Mouse (Mus musculus): ENCODE data around the gene Leng9.

Gene Leng9

DNA sequence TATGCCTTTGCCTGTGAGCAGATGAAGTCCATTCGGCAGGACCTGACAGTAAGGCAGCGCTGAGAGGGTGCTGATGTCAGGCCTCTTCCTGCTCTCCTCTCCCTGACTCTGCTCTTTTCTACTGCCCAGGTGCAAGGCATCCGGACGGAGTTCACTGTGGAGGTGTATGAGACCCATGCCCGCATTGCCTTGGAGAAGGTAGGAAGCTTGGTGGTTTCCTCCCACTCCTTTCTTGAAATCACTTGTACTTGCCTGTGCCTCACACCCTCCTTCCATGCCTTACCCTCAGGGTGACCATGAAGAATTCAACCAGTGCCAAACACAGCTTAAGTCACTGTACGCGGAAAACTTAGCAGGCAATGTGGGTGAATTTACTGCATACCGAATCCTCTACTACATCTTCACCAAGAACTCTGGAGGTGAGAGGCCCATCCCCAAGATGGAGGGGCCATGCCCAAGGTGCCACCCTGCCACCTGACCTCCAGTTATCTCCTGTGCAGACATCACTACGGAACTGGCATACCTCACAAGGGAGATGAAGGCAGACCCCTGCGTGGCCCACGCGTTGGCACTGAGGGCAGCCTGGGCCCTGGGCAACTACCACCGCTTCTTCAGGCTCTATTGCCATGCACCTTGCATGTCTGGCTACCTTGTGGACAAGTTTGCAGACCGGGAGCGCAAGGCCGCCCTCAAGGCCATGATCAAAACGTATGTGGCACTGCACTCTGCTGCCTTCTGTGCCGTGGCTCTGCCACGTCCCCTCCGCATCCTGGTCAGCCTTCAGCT, 5.2 kb downstream of the Leng9 start:
- no peak for DNase-seq (ENCODE audit: low spot score)

DNA sequence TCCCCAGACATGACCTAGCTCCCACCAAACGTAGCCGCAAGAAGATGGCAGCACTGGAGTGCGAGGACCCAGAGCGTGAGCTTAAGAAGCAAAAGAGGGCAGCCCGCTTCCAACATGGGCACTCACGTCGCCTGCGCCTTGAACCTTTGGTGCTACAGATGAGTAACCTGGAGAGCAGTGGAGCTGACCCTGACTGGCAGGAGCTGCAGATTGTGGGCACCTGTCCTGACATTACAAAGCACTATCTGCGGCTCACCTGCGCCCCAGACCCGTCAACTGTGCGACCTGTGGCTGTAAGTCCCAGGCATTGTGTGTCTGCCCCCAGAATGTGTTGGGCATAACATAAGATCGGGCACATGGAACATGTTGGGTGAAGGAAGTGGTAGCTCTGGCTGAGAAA, 6.1 kb downstream of the Leng9 start:
- DNase-seq (ENCODE audit: low spot score), result no peak

DNA sequence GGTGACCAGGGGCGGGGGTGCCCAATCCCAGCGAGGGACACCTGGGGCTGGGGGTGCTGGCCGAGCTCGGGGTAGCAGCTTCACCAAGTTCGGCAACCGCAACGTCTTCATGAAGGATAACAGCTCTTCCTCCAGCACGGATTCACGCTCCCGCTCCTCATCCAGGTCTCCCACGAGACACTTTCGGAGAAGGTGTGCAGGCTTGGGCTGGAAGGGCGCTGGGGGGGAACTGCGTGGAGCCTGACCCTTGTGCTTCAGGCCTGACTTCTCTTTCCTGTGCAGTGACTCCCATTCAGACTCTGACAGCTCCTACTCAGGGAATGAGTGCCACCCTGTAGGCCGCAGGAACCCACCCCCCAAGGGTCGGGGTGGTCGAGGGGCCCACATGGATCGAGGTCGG, 6.7 kb downstream of the Leng9 start:
- DNase-seq (ENCODE audit: low spot score), result no peak

DNA sequence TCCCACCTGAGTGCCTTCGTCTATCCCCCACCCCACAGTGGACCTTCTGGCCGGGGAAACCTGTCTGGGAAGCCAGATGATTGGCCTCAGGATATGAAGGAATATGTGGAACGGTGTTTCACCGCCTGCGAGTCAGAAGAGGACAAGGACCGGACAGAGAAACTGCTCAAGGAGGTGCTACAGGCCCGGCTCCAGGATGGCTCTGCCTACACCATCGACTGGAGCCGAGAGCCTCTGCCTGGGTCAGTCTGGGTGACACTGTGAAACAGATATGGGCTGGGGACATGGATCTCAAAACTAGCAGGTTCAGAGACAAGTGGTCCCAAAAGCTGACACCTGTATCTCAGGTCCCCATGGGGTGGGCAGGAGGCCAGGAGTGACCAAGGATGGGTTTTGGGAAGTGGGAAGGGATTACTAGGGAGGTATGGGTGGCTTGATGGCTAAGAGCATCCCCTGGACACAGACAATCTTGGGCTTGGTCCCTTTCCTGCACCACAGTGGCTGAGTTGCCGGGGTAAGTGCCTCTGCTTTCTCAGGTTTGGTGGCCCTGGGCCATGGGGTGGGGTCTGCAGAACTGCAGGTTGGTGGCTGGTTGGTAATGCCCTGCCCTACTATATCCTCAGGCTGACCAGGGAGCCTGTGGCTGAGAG, 7.3 kb downstream of the Leng9 start:
- no peak for DNase-seq (ENCODE audit: low spot score)

DNA sequence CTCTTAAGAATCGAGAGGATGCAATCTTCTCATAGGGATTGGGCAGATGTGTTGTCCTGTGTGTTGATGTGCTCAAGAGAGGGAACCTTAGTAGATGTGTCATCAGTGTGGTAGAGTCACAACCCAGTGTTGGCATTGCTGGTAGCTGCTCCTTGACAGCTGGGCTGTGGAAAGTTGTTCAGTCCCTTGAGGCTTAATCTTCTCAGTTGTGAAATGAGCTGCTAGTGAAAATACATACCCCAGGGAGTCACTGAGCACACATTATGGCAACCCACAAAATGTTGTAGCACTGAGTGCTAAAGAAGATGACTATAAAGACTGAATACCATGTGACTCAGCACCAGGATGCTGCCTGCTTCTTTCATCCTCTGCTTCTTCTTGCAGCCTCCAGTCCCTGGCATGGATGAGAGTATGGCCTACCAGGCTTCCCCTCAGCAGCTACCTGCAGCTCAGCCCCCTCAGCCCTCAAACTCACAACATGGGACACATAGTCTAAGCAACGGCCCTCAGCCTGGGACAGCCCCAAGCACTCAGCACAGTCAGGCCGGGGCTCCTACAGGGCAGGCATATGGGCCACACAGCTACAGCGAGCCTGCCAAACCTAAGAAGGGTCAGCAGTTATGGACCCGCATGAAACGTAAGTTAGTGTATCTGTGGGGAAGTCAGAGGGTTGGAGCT, 8.4 kb downstream of the Leng9 start:
- no peak for DNase-seq (ENCODE audit: low spot score)

DNA sequence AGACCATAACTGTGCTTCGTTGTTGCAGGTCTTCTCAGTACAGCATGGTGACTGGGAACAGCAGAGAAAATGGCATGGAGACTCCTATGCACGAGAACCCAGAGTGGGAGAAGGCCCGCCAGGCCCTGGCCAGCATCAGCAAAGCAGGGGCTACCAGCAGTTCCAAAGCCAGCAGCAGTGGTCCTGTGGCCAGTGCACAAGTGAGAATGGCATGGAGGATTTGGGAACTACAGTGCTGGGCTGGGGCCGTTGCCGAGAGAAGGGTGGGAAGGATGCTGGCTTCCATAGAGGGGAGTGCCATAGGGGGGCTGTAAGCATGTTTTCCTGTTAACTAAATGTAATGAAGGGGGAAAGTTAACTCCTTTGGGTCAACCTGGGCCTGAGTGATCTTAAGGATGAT, 10.8 kb downstream of the Leng9 start:
- DNase-seq (ENCODE audit: low spot score), result no peak

DNA sequence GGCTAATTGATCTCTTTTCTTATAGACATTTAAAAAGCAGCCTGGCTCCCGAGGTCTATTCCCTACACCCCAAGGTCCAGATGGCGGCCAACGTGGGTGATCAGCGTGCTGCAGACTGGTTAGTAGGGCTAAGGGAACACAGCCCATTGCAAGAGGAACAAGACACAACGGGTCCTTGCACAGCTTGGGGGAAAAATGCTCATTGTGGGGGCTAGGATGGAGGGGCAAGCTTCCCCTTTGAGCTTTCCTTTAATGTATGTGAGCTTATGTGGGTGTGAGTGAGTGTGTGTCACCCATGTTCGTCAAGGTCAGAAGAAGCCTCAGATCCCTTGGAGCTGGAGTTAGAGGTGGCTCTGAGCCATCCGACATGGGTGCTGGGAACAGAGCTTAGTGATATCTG, 11.5 kb downstream of the Leng9 start:
- DNase-seq (ENCODE audit: low spot score), result no peak

DNA sequence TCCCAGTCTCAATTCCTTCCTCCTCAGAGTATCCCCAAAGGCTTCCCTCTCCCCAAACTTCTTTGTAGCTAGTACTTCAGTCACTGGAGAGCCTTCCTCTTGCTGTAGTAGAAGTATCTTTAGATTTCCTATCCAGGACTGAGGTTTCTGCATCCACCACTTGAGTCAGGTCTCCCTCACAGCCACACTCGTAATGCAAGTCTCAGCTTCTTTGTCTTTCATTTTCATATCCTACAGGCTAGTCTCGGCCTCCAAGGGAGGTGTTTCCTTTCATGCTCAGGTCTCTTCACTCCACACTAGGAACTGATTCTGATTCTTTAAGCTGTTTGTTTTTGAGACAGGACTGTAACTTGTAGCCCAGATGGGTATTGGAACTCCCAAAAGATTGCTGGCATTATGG, 12.0 kb downstream of the Leng9 start:
- DNase-seq (ENCODE audit: low spot score), result no peak

DNA sequence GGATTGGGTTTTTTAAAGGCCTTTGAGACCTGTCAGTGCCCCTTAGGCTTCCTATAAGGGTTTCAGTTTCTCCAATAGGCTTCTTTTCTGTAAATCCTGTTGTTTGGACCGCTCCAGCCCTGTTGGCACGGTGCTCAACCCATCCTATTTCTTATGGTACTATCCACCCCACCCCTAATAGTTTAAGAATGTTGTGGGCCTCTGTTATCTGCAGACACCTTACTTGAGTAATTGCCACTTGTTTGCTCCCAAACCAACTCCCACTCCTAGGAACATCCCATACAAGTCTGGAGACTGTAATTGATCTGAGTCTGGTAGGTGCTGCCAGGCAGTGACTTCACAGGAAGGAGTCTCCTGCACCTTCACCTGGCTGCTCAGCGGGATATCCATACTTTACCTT, 12.4 kb downstream of the Leng9 start:
- DNase-seq (ENCODE audit: low spot score), result no peak

DNA sequence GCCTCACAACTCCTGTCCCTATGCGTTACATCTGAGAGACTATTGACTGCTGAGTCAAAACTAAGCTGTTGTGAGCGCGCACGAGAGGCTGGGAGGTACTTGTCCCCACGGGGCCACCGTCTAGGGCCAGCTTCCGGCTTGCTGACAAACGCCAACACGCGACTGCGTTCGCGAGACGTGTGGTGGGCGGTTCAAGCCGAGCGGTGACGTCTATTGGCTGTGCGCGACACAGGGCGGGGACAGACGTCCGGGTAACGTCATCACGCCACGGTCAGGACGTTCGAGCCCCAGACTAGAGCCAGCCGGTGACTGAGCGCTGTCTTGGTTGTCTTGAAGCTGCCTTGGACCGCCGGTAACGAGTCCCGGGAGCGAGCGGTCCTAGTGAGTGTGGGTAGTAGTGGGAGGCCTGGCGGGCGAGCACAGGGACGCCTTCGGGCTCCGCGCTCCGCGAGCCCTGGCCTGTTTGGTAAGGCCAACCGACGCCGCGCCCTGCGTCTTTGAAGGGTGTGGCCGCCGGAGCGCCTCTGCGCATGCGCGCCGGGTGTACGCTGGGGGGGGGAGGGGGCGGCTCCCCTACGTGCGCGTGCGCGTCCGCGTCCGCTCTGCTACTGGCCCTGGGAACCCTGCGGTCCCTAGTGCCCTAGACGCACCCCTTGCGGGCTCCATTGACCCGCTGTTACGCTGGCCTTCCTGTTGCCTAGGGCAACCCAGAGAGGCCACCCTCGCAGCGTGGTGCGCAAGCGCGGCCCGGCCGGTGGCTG, 13.2 kb downstream of the Leng9 start, which contains the start of gene Leng8:
Leng8 (plus strand) TSS at position 269 of the 761 bp plus-strand sequence.
- DNase-seq (ENCODE audit: low spot score), result peak; percentile 98

DNA sequence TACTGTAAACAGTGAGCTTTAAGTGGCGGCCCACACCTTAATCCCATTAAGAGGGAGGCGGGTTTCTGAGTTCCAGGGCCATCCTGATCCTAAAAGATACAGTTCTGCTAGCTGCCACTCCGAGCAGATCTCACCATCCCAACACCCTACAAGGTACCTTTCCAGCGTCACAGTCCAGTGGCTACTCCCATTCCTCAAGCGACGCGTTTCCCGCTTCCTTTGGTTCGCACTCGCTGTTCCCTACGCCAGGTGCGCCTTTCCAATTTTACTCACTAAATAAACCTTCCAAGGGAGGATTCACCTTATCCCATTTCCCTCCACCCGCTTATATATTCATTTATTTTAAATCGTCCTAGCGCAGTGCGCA, 13.8 kb downstream of the Leng9 start:
- DNase-seq (ENCODE audit: low spot score), result no peak

DNA sequence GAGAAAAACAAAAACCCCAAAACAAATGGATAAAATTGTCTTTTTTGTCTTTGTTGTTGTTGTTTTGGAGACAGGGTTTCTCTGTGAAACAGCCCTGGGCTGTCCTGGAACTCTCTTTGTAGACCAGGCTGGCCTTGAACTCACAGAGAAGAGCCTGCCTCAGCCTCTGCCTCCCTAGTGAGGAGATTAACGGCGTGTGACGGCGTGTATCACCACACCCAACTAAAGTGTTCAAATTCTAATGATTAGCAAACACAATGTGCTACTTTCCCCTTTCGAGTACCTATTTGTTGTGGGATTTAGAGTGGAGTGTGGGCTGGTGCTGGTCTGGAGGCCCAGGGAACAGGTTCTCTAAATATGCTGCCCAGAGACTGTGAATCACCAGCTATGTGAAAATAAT, 15.3 kb downstream of the Leng9 start:
- DNase-seq (ENCODE audit: low spot score), result no peak

DNA sequence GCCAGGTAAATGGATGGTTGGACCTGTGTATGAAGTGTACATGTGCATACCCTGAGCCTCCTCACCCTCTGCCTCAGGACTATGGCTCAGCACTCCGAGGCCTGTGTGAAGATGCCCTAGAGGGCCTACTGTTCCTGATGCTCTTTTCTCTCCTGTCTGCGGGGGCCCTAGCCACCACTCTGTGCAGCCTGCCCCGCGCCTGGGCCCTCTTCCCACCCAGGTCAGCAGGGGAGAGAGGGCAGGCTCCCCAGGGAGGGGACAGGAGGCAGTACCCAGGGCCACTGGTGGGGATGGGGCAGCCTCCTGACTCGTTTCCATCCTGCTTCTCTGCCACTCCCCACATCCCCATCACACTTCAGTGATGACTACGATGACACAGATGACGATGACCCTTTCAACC, 17.2 kb downstream of the Leng9 start:
- DNase-seq (ENCODE audit: low spot score), result no peak

DNA sequence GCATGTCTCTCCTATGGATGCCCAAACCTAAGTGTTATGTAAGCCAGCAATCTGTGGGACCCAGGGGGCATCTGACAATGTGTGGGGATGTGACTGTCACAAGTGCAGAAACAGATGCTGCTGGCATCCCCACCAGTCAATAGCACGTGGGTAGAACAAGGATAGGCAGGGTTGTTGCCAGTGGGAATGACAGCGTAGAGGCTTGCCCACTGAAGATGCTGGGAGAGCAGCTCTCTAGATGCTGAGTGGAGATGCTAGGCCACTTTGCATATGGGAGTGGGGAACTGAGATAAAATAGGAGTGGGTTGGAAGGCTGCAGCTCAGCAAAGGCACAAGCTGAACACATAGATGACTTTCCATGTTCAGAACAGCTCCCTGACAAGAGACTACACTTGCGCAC, 17.6 kb downstream of the Leng9 start:
- DNase-seq (ENCODE audit: low spot score), result no peak

DNA sequence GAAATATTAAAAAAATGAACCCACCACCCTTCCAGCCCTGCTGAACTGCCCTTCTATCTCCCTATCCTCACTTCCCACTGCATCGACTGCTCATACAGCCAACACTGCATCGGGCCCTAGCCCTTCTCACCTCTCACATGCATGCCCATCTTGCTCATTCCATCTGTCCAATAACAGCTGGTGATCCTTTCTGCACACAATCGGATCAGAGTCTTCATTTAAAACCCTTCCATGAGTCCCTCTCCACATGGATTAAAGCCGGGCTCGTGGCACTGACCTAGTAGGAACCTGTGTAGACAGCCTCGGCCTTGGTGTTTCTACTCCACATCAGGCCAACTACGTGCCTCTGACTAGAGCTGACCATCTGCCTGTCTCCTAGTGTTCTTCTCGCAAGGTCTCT, 18.2 kb downstream of the Leng9 start:
- no peak for DNase-seq (ENCODE audit: low spot score)

DNA sequence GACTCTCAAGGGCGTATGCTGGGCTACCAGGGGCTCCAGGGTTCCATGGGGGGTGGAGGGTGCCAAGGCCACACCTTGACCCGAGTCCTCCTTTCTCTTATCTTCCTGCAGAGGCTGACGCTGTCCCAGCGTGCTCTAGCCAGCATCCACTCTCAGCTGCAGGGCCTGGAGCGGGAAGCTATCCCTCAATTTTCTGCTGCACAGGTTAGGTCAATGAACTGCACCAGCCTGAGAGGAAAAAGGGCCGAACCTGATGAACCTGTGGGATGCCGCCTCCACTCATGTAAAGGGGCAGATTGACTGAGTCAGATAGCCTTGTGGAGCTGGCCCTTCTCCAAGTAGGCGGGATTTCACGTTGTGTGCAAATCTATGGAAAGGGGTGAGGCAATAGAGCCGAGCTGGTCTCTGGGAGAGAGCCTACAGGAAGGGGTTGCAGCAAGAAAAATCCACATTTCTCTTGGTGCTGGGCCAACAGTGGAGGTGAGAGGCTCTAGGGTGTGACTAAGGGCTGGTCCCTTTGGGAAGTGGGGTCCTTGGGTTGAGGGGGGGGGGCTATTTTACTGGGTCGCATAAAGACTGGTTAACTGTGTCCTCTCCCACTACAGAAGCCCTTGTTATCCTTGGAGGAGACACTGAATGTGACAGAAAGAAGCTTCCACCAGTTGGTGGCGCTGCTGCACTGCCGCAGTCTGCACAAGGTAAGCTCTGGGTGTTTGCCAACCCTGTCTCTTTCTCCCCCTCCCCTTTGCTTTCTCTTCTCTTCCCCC, 19.3 kb downstream of the Leng9 start:
- no peak for DNase-seq (ENCODE audit: low spot score)

DNA sequence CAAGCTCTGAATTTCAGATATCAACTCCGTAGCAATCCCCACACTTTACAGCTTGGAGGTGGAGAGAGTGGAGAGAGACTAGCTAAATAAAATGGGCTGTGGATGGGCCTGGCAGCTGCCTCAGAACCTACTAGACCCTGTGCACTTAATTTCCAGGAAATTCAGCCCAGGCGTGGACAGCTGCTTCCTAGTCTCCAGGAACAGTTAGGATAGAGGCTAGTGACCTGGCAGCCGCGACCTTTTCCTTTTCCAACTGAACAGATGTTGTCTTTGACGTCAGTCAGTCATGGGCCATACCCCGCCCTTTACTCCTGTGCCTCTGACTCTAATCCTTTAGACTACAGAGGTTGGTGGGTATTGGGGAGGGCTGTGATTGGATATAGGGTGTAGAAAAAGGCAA, 21.3 kb downstream of the Leng9 start:
- no peak for DNase-seq (ENCODE audit: low spot score)

DNA sequence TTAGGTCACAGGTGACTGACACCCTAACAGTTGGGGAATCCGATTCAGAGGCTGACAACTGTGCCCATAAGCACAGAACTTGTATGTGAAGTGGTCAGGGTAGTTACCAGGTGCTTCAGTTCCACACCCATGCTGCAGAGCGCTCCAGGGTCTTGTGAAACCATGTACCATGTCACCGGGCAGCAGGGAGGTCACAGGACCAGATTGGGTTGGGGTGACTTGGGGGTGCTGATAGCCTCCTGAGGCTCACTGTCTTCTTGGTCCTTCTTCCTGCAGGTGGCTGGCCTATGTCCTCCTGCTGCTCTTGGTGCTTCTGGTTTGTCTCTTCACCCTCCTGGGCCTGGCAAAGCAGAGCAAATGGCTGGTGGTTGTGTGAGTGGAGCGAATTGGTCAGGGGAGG, 22.3 kb downstream of the Leng9 start:
- DNase-seq (ENCODE audit: low spot score), result no peak

DNA sequence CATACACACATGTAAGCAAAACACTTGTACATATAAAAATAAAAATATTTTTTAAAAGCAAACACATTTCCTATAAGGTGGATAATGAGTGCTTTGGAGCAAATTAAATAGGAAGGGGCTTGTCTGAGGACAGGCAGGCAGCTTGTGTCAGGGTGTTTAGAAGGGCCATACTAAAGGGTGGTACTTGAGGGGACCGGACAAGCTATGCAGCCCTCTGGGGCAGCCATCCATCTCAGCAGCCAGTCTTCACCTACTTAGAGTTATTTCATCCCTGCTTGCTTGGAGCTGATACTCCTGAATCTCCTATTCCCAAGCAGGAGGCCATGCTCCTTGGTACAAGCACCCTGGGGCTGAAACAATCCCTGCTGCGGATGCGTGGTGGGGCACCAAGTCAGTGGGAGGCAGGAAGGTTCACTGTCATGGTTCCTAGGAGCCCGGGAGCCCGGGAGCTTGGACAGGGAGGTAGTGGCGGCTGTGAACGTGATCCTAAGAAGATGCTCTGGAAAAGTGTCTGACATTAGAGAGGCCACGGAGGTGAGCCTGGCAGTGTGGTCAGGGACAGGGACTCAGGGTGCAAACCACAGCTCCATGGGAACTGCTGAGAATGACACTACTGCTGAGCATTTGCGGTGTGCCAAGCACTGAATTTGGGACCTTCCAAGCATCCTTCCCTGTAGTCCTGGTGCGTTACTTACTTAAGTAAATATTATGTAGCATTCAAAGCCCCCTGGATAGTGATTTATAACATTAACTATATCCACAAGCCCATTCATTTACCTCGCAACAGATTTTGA, 23.0 kb downstream of the Leng9 start:
- no peak for DNase-seq (ENCODE audit: low spot score)

DNA sequence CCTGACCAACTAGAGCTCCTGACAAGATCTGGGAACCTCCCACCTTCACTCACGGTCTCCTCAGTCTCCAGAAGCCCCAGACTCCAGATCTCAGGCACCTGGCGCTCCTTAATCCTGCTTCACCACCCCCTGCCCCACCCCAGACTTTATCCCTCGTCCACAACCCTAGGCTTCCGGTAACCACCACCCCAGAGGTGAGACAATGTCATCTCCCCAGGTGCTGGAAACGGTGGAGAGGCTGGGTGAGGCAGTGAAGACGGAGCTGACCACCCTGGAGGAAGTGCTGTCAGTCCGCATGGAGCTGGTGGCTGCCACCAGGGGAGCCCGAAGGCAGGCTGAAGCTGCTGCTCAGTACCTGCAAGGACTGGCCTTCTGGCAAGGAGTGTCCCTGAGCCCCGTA, 24.9 kb downstream of the Leng9 start:
- DNase-seq (ENCODE audit: low spot score), result no peak

DNA sequence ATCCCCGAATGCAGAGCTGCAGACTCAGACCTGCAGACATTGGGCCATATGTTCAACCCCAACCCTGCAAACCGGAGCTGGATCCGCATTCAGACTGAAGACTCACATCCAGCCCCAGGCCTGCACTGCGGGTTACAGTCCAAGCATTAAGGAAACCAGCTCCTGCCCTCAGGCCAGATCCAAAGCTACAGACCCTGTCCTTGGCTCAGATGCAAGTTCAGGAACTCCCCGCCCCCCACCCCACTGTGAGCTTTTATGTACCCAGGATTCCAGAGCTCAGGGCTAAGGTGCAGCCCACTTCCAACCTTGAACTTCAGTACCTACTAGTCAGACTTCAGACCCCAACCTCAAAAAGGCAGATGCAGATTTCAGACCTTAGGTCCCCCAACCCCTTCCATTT, 25.3 kb downstream of the Leng9 start:
- DNase-seq (ENCODE audit: low spot score), result no peak
